Mouse (Mus musculus) liver, adult 2 months (tissue): ENCODE measurements around the gene Wdr72. TPM values are rescaled to one million over a fixed set of nuclear protein-coding genes. Genes with fewer than 3 reads are reported as not detected.

ENCODE experiments used
- DNase-seq: peaks from one replicate; pipeline ENCODE4 v3.0.0-alpha.2; 2011; ENCODE audit warnings: low read depth, low spot score; ENCODE audit errors: extremely low read depth
- H3K27ac ChIP-seq: fragments of 200-500 bp; replicated peaks from 2 replicates; pipeline ENCODE4 v1.5.1; 2012; ENCODE audit warnings: low read depth, mild to moderate bottlenecking, control low read depth, inconsistent platforms, low read length; ENCODE audit not compliant: insufficient read depth
- H3K27me3 ChIP-seq: fragments of 200-500 bp; 2 replicates; pipeline ENCODE4 v1.6.1; 2012; ENCODE audit warnings: mild to moderate bottlenecking, moderate library complexity, low read length, inconsistent platforms; ENCODE audit not compliant: control insufficient read depth, insufficient read depth
- H3K36me3 ChIP-seq: fragments of 200-500 bp; 2 replicates; pipeline ENCODE4 v1.6.1; 2012; ENCODE audit warnings: low read length, inconsistent platforms; ENCODE audit not compliant: control insufficient read depth, insufficient read depth
- H3K4me1 ChIP-seq: fragments of 200-500 bp; 2 replicates; pipeline ENCODE4 v1.6.1; 2011; ENCODE audit warnings: low read length; ENCODE audit not compliant: control insufficient read depth, insufficient read depth
- H3K4me3 ChIP-seq: fragments of 200-500 bp; 2 replicates; pipeline ENCODE4 v1.5.1; 2011; ENCODE audit warnings: low read depth, mild to moderate bottlenecking, control low read depth, low read length, moderate library complexity; ENCODE audit not compliant: insufficient read depth
- H3K79me2 ChIP-seq: fragments of 200-500 bp; 2 replicates; pipeline ENCODE4 v1.6.1; 2012; ENCODE audit warnings: inconsistent platforms, mild to moderate bottlenecking, low read length, moderate library complexity; ENCODE audit not compliant: control insufficient read depth, insufficient read depth
- H3K9ac ChIP-seq: fragments of 200-500 bp; 2 replicates; pipeline ENCODE4 v1.6.1; 2012; ENCODE audit warnings: low read depth, mild to moderate bottlenecking, control low read depth, inconsistent platforms, low read length
- CTCF ChIP-seq: fragments of 200-500 bp; IDR thresholded peaks from 2 replicates; pipeline ENCODE4 v1.5.1; 2011; ENCODE audit warnings: low read depth, low read length, control low read depth
- POLR2A ChIP-seq: fragments of 200-500 bp; IDR thresholded peaks from 2 replicates; pipeline ENCODE4 v1.6.1; 2011; ENCODE audit warnings: low read length, control low read depth; ENCODE audit not compliant: insufficient read depth; ENCODE audit errors: extremely low read depth
- WGBS: fragments of 180-500 bp; shearing (Covaris S2); methylation state at CpG from one replicate; pipeline ENCODE4 v1.1.7; 2018; 5-methylcytosine and 5-hydroxymethylcytosine counted together
- polyA plus RNA-seq: library from polyadenylated mRNA; depleted of rRNA; stranded (reverse); fragments of >200 nt; gene quantifications from 2 replicates; pipeline ENCODE4 v1.2.3, GENCODE M21; 2012
- total RNA-seq: library from RNA; depleted of rRNA; stranded (reverse); fragments of >200 nt; gene quantifications from 2 replicates; pipeline ENCODE4 v1.2.3, GENCODE M21; 2014

Gene Wdr72
- total and polyA plus RNA-seq, 2 experiments, result under 0.01 to 2.2 TPM

DNA sequence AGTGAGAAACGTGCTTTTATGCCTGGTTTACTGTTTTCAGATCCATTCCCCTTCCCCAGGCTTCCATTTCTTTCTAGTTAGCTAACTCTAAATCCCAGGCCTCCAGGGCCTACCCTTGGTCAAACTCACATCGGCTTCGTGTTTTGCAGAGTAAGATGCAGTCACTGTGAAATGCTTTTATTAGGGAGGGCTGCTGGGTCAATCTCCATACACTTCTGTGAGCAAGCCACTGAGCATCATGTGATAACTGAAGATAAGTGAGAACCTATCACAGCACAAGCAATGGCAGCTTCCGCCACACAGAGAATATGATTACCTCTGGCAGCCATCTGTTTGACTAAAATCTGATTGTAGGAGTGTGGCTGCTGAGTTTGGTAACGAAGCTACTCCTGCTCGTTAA, 59.7 kb downstream of the Wdr72 start:
- no peak overlapping the region for H3K27ac ChIP-seq
- no peak for TF ChIP-seq CTCF
- TF ChIP-seq POLR2A, result no peak
- no peak overlapping the region for H3K4me3 ChIP-seq
- 83% methylated on average over 6 of the region's 6 CpGs for WGBS
- no peak overlapping the region for H3K9ac ChIP-seq
- no peaks in the 10 kb centered on the region for H3K79me2 ChIP-seq
- no peaks in the 10 kb centered on the region for H3K36me3 ChIP-seq
- no peak for DNase-seq
- H3K27me3 ChIP-seq, result no peaks in the 10 kb centered on the region
- H3K4me1 ChIP-seq, result no peaks in the 10 kb centered on the region

DNA sequence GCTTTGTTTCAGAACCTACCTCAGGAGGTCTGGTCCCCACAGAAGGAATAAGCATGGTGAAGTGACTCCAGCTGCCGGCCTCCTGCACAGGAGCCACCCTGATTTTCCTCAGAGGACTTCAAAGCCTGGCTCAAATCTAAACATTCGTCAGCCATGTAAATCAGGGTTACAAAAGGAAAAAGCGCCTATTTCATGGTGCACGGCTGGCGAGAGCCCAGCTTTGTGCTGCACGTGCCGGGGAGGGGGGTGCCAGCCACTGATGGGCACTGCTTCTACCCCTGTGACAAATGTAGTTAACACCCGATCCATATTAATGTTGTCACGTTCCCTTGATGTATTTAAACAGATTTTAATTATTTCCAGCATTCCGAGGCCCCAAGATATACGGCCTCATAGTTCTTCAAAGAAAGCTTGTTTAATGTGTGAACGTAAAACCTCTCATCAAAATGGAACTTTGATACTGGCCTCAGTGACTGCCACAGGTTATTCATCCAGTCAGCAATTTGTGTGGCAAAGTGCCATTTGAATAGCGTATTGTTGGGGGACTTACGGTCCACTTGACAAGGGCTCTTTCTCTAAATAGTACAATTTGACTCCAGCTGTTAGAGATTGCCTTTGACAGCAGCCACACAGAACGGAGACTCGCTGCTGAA, 76.7 kb downstream of the Wdr72 start:
- WGBS, result 70% methylated on average over 16 of the region's 16 CpGs
- no peak for DNase-seq
- Histone ChIP-seq H3K9ac (no peak overlapping the region), H3K4me1 (no peaks in the 10 kb centered on the region), H3K27ac (no peak overlapping the region), H3K79me2 (no peaks in the 10 kb centered on the region), H3K4me3 (no peak overlapping the region), H3K36me3 (no peaks in the 10 kb centered on the region), H3K27me3 (no peaks in the 10 kb centered on the region)
- no peak for TF ChIP-seq POLR2A
- no peak for TF ChIP-seq CTCF

DNA sequence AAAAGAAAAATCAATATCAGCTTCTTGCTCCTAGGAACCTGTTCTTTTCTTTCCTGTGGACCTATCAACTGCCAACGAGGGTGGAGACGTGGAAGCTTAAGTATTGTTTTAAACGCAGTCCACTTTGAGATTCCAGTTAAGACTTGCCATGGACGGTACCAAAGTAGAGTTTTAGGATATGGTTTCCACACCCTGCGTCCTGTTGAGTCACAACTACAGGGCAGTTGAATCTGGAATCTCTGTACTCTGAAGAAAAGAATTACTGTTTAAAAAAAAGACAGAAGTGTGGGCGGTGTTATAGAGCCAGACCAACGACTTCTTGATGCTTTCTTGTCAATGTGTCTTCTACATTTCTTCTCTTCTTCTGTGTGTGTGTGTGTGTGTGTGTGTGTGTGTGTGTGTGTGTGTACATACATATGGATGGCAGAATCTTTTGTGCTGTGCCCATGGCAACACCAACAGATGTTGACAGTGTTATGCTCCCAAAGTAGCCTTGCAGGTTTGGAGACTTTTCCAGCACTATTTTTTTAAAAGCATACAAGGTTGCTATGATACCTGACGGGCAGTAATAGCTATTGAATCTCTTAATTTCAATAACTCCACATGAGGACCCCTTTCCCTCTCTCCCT, 77.4 kb downstream of the Wdr72 start:
- no peak for DNase-seq
- H3K4me1 ChIP-seq, result no peaks in the 10 kb centered on the region
- H3K79me2 ChIP-seq, result no peaks in the 10 kb centered on the region
- H3K27ac ChIP-seq, result no peak overlapping the region
- TF ChIP-seq POLR2A (no peak), CTCF (no peak)
- no peak overlapping the region for H3K9ac ChIP-seq
- H3K4me3 ChIP-seq, result no peak overlapping the region
- WGBS, result 66% methylated on average over 8 of the region's 8 CpGs
- H3K27me3 ChIP-seq, result no peaks in the 10 kb centered on the region
- H3K36me3 ChIP-seq, result no peaks in the 10 kb centered on the region

DNA sequence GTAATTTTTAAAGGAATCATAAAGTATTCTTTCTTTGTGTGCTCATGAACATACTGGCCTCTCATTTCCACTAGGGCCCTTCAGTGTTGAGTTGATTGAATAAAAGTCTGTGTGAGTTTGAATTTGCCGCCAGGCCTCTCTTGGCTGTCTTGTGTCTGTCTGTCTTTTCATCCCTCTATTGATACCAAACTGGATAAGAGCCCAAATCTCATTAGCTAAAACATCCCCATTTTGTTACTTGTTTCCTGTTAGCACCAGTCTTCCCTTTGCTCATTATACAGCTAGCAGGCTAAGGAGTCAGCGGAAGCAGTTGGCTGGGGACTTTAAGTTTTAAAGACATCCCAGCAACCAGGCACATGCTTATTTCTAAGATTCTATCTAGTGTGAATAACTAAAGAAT, 84.7 kb downstream of the Wdr72 start:
- H3K9ac ChIP-seq, result no peak overlapping the region
- 94% methylated on average over 2 of the region's 2 CpGs for WGBS
- peak; percentile 2 for DNase-seq
- H3K4me1 ChIP-seq, result no peaks in the 10 kb centered on the region
- no peak for TF ChIP-seq POLR2A
- no peak for TF ChIP-seq CTCF
- no peak overlapping the region for H3K27ac ChIP-seq
- no peaks in the 10 kb centered on the region for H3K27me3 ChIP-seq
- H3K4me3 ChIP-seq, result no peak overlapping the region
- H3K79me2 ChIP-seq, result no peaks in the 10 kb centered on the region
- no peaks in the 10 kb centered on the region for H3K36me3 ChIP-seq

DNA sequence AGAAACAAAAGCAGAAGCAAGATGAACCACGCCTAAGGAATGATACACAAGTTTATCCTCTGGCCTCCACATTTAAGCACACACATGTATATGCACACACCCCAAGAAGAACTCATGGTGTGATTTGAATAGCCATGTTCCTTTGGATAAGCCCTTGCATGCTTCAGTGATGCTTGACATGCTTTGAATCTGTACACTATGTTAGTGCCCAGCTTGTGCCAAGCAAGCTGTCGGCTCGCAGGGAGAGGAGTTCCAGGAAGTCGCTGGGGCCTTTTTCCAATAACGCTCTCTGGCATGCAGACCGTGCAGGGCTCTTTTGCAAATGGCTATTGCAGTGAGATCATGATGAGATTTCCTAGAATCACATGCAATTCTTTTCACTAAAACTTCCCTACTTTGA, 118.1 kb downstream of the Wdr72 start:
- Histone ChIP-seq H3K27ac (no peak overlapping the region), H3K4me1 (no peaks in the 10 kb centered on the region), H3K36me3 (no peaks in the 10 kb centered on the region), H3K9ac (no peak overlapping the region), H3K79me2 (no peaks in the 10 kb centered on the region), H3K27me3 (no peaks in the 10 kb centered on the region), H3K4me3 (no peak overlapping the region)
- WGBS, result 60% methylated on average over 6 of the region's 6 CpGs
- DNase-seq, result no peak
- TF ChIP-seq CTCF (no peak), POLR2A (no peak)

DNA sequence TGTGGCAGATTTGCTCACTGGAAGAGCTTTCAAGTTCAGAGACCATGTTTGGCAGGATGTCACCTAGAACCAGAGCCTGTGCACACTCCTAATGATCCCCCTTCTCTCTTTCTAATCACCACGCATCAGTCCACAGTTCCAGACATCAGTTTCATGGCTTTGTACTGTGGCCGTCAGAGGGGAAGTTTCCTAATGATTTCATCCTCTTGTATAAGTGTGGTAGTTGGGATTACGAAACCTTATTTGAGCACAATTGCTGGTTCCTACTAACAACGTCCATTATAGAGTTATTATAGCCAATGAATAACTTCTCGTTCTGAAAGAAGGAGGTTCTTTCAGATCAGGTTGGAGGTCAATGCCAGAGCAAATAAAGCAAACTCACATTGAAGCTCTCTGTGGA, 131.1 kb downstream of the Wdr72 start:
- no peaks in the 10 kb centered on the region for H3K36me3 ChIP-seq
- no peak overlapping the region for H3K4me3 ChIP-seq
- no peaks in the 10 kb centered on the region for H3K4me1 ChIP-seq
- 33% methylated on average over 5 of the region's 5 CpGs for WGBS
- H3K27me3 ChIP-seq, result no peaks in the 10 kb centered on the region
- no peak overlapping the region for H3K9ac ChIP-seq
- no peak for DNase-seq
- H3K79me2 ChIP-seq, result no peaks in the 10 kb centered on the region
- H3K27ac ChIP-seq, result no peak overlapping the region
- TF ChIP-seq POLR2A (no peak), CTCF (no peak)
